Mouse (Mus musculus): ENCODE measurements around the gene Plk2.
A peak's percentile ranks its signal among the peaks of the same experiment; 100 is the strongest.
"Not testable (repeated sequence)": the region's sequence is repeated elsewhere in the genome, so short reads cannot be mapped to it uniquely, and the experiment has no call there.

Gene Plk2

GRCm38 (mm10) chr13:110394291-110395178, at the start of gene Plk2:
Gene Plk2, plus strand, starts transcription at chr13:110395046.
- DNase-seq: peak; percentile 95

- no peak for DNase-seq
These were observed 48.1 kb upstream of the Plk2 start for GRCm38 (mm10) chr13:110346707-110347106.

GRCm38 (mm10) chr13:110351051-110351450, 43.8 kb upstream of the Plk2 start:
- no peak for DNase-seq

- DNase-seq: no peak
These were observed 37.9 kb upstream of the Plk2 start, which contains the start of gene Gapt for GRCm38 (mm10) chr13:110356941-110357340. Gene Gapt, minus strand, starts transcription at chr13:110357199.

- DNase-seq: no peak
These were observed 31.1 kb upstream of the Plk2 start for GRCm38 (mm10) chr13:110363722-110364121.

GRCm38 (mm10) chr13:110366477-110366876, 28.4 kb upstream of the Plk2 start:
- DNase-seq: no peak

GRCm38 (mm10) chr13:110367961-110368555, 26.8 kb upstream of the Plk2 start:
- DNase-seq: no peak

- DNase-seq: peak; percentile 57
These were observed 26.2 kb upstream of the Plk2 start for GRCm38 (mm10) chr13:110368556-110369040.

- DNase-seq: no peak
These were observed 25.2 kb upstream of the Plk2 start for GRCm38 (mm10) chr13:110369673-110370072.

GRCm38 (mm10) chr13:110382447-110382901, 12.4 kb upstream of the Plk2 start:
- DNase-seq: no peak

GRCm38 (mm10) chr13:110384514-110384913, 10.3 kb upstream of the Plk2 start:
- DNase-seq: no peak

GRCm38 (mm10) chr13:110392210-110392609, 2.6 kb upstream of the Plk2 start:
- DNase-seq: peak; percentile 79

- DNase-seq: no peak
These were observed 2.2 kb upstream of the Plk2 start for GRCm38 (mm10) chr13:110392631-110393030.

- no peak for DNase-seq
These were observed 441 bp downstream of the Plk2 start for GRCm38 (mm10) chr13:110395179-110395794.

- DNase-seq: no peak
These were observed 1.3 kb downstream of the Plk2 start for GRCm38 (mm10) chr13:110395916-110396685.

- DNase-seq: no peak
These were observed 2.9 kb downstream of the Plk2 start for GRCm38 (mm10) chr13:110397750-110398149.

- no peak for DNase-seq
These were observed 3.8 kb downstream of the Plk2 start for GRCm38 (mm10) chr13:110398513-110399270.

GRCm38 (mm10) chr13:110401443-110401842, 6.6 kb downstream of the Plk2 start:
- no peak for DNase-seq

- DNase-seq: no peak
These were observed 7.0 kb downstream of the Plk2 start for GRCm38 (mm10) chr13:110401877-110402276.

GRCm38 (mm10) chr13:110404059-110404458, 9.2 kb downstream of the Plk2 start:
- DNase-seq: no peak

GRCm38 (mm10) chr13:110404686-110405085, 9.8 kb downstream of the Plk2 start:
- DNase-seq: not testable (repeated sequence)

GRCm38 (mm10) chr13:110406152-110406551, 11.3 kb downstream of the Plk2 start:
- no peak for DNase-seq

Measured in right cerebral cortex, adult 18-20 months (tissue).